Mouse (Mus musculus): ENCODE results near the gene Adarb1.

Adarb1 gene

GRCm38 (mm10) chr10:77321001-77321400, 97.1 kb downstream of the Adarb1 start:
- in situ Hi-C loops (cut with MboI, MseI) = no loop called here

GRCm38 (mm10) chr10:77315682-77316081, 102.4 kb downstream of the Adarb1 start:
- in situ Hi-C loops (cut with MboI, MseI) = no loop called here

- in situ Hi-C loops (cut with MboI, MseI) = no loop called here
Observed at GRCm38 (mm10) chr10:77314711-77315266, 103.3 kb downstream of the Adarb1 start.

GRCm38 (mm10) chr10:77308978-77309377, 109.1 kb downstream of the Adarb1 start:
- in situ Hi-C loops (cut with MboI, MseI) = no loop called here

- in situ Hi-C loops (cut with MboI, MseI) = no loop called here
Observed at GRCm38 (mm10) chr10:77305766-77306165, 112.3 kb downstream of the Adarb1 start.

GRCm38 (mm10) chr10:77304840-77305533, 113.1 kb downstream of the Adarb1 start:
- in situ Hi-C loops (cut with MboI, MseI) = no loop called here

- in situ Hi-C loops (cut with MboI, MseI) = no loop called here
Observed at GRCm38 (mm10) chr10:77304362-77304761, 113.7 kb downstream of the Adarb1 start.

GRCm38 (mm10) chr10:77300934-77301297, 117.2 kb downstream of the Adarb1 start:
- in situ Hi-C loops (cut with MboI, MseI) = no loop called here

- in situ Hi-C loops (cut with MboI, MseI) = no loop called here
Observed at GRCm38 (mm10) chr10:77300237-77300933, 117.7 kb downstream of the Adarb1 start.

- in situ Hi-C loops (cut with MboI, MseI) = loop anchor here (10.0 kb wide), 1 partner anchor 1574 kb away; no protein-coding TSS in a partner anchor
Observed at GRCm38 (mm10) chr10:77299194-77299593, 118.9 kb downstream of the Adarb1 start.

GRCm38 (mm10) chr10:77298621-77299020, 119.4 kb downstream of the Adarb1 start:
- in situ Hi-C loops (cut with MboI, MseI) = loop anchor here (10.0 kb wide), 1 partner anchor 1574 kb away; no protein-coding TSS in a partner anchor

GRCm38 (mm10) chr10:77294691-77295090, 123.4 kb downstream of the Adarb1 start:
- in situ Hi-C loops (cut with MboI, MseI) = loop anchor here (10.0 kb wide), 1 partner anchor 1570 kb away; no protein-coding TSS in a partner anchor

GRCm38 (mm10) chr10:77290624-77291366, 127.3 kb downstream of the Adarb1 start:
- in situ Hi-C loops (cut with MboI, MseI) = loop anchor here (10.0 kb wide), 1 partner anchor 1566 kb away; no protein-coding TSS in a partner anchor

- in situ Hi-C loops (cut with MboI, MseI) = no loop called here
Observed at GRCm38 (mm10) chr10:77289559-77289958, 128.5 kb downstream of the Adarb1 start.

- in situ Hi-C loops (cut with MboI, MseI) = no loop called here
Observed at GRCm38 (mm10) chr10:77288639-77289195, 129.4 kb downstream of the Adarb1 start.

- in situ Hi-C loops (cut with MboI, MseI) = no loop called here
Observed at GRCm38 (mm10) chr10:77287626-77288025, 130.4 kb downstream of the Adarb1 start.

GRCm38 (mm10) chr10:77284832-77285231, 133.2 kb downstream of the Adarb1 start:
- in situ Hi-C loops (cut with MboI, MseI) = loop anchor here (5.0 kb wide), 2 partner anchors 72 to 227 kb away; no protein-coding TSS in a partner anchor

GRCm38 (mm10) chr10:77282822-77283221, 135.2 kb downstream of the Adarb1 start:
- in situ Hi-C loops (cut with MboI, MseI) = loop anchor here (5.0 kb wide), 2 partner anchors 74 to 229 kb away; no protein-coding TSS in a partner anchor

- in situ Hi-C loops (cut with MboI, MseI) = loop anchor here (5.0 kb wide), 2 partner anchors 75 to 230 kb away; no protein-coding TSS in a partner anchor
Observed at GRCm38 (mm10) chr10:77282085-77282484, 136.0 kb downstream of the Adarb1 start.

- in situ Hi-C loops (cut with MboI, MseI) = no loop called here
Observed at GRCm38 (mm10) chr10:77273798-77274197, 144.3 kb downstream of the Adarb1 start.
